Comparison of ENCODE assay signal across 8 mouse cellular contexts in genomic region chr2:92491950-92492501, GRCm38 (mm10). TPM values are rescaled to one million over a fixed set of nuclear protein-coding genes. Genes with fewer than 3 reads are reported as not detected.
DNase-seq lines count a peak whose midpoint lies in the region; ATAC-seq and TF ChIP-seq lines count a peak whose summit lies in the region.

No protein-coding gene starts in this region.

- H3K4me3 ChIP-seq in layer of hippocampus, adult 2 months = peak overlapping the region; percentile 17; the same call in 1 of the 2 replicates
- H3K4me3 ChIP-seq in intestine, embryonic 15.5 days (replicated peaks) = no peak overlapping the region
- H3K4me3 ChIP-seq in cerebellum, adult 2 months (replicated peaks; ENCODE audit: insufficient read depth, low read depth, low read length) = no peak overlapping the region

- WGBS in intestine, embryonic 15.5 days = 30% methylated on average over 12 of the region's 12 CpGs
- WGBS in cerebellum, adult 2 months = 38% methylated on average over 12 of the region's 12 CpGs

- H3K27me3 ChIP-seq in intestine, embryonic 15.5 days (replicated peaks) = peaks cover 10% of the 10 kb centered on the region; the same call in 1 of the 2 replicates
- H3K27me3 ChIP-seq in cerebellum, adult 2 months (ENCODE audit: control insufficient read depth, insufficient read depth, low read length) = no peaks in the 10 kb centered on the region

- ATAC-seq in intestine, embryonic 15.5 days = peak; percentile 84

- no peak overlapping the region for H3K9ac ChIP-seq in intestine, embryonic 15.5 days

- H3K4me2 ChIP-seq in intestine, embryonic 15.5 days (replicated peaks) = peak overlapping the region; percentile 12; the same call in 1 of the 2 replicates

- H3K27ac ChIP-seq in layer of hippocampus, adult 2 months = peak overlapping the region; percentile 88
- H3K27ac ChIP-seq in intestine, embryonic 15.5 days = no peak overlapping the region
- no peak overlapping the region for H3K27ac ChIP-seq in cerebellum, adult 2 months (ENCODE audit: insufficient read depth, low read length)

- no peaks in the 10 kb centered on the region for H3K36me3 ChIP-seq in intestine, embryonic 15.5 days

- peak; percentile 32 to 71 for DNase-seq in layer of hippocampus, adult 2 months (ENCODE audit: low spot score in 2 of 2)
- no peak for DNase-seq in layer of hippocampus, adult 9-10 months (ENCODE audit: low spot score)
- DNase-seq in brain, embryonic 14.5 days (ENCODE audit: low read depth) = peak; percentile 57
- DNase-seq in lung, postnatal 14 days = peak; percentile 54
- no peak for DNase-seq in gastrocnemius, postnatal 36 days
- DNase-seq in cerebellum, adult 2 months = no peak
- DNase-seq in yolk sac, embryonic 10.5 days (ENCODE audit: low spot score) = no peak

- TF ChIP-seq CTCF in layer of hippocampus, adult 2 months (conservative IDR thresholded peaks at IDR 0.05) = no peak
- no peak for TF ChIP-seq CTCF in brain, embryonic 14.5 days (IDR thresholded peaks at IDR 0.05; ENCODE audit: borderline replicate concordance, extremely low read depth, insufficient read depth, insufficient read length)
- no peak for TF ChIP-seq CTCF in cerebellum, adult 2 months (IDR thresholded peaks at IDR 0.05; ENCODE audit: borderline replicate concordance, insufficient read depth, low read depth, low read length)

- no peak for TF ChIP-seq POLR2A in brain, embryonic 14.5 days (IDR thresholded peaks at IDR 0.05; ENCODE audit: borderline replicate concordance, extremely low read depth, insufficient read depth, insufficient read length, poor library complexity, severe bottlenecking)
- no peak for TF ChIP-seq POLR2A in cerebellum, adult 2 months (IDR thresholded peaks at IDR 0.05; ENCODE audit: borderline replicate concordance, insufficient read depth, low read length)

- H3K4me1 ChIP-seq in intestine, embryonic 15.5 days (replicated peaks) = peaks cover 7% of the 10 kb centered on the region
- H3K4me1 ChIP-seq in cerebellum, adult 2 months (ENCODE audit: control insufficient read depth, insufficient read depth, low read length) = peaks cover 38% of the 10 kb centered on the region

- intact Hi-C loops in gastrocnemius, postnatal 36 days (cut with DNase I) = no loop called here

- H3K9me3 ChIP-seq in intestine, embryonic 15.5 days = no peaks in the 10 kb centered on the region

RNA-seq across cellular contexts. Expression of gene Slc35c1, which starts 31.7 kb away (rescaled TPM):
- 10 to 100 TPM; 14.0 to 15.7 TPM for total RNA-seq in layer of hippocampus, adult 2 months (2021)
- 14.2 and 14.5 TPM in 2 replicates for polyA plus RNA-seq in brain, embryonic 14.5 days (2012; rRNA removed)
- 37.3 and 44.5 TPM in 2 replicates for polyA plus RNA-seq in intestine, embryonic 15.5 days (2015; fragmentation: Nextera tagmentation; extraction: Ambion mirVana)
- 1 to 10 TPM; 5.0 to 6.3 TPM for total RNA-seq in gastrocnemius, postnatal 36 days (2021)
- polyA plus RNA-seq in cerebellum, adult 2 months (2012; rRNA removed) = 16.2 and 17.4 TPM in 2 replicates

RNA-seq across cellular contexts. Expression of gene Cry2, which starts 58.2 kb away (rescaled TPM):
- total RNA-seq in layer of hippocampus, adult 2 months (2021) = 100 to 1,000 TPM; 105 to 108 TPM
- polyA plus RNA-seq in brain, embryonic 14.5 days (2012; rRNA removed) = 24.1 and 31.1 TPM in 2 replicates
- polyA plus RNA-seq in intestine, embryonic 15.5 days (2015; fragmentation: Nextera tagmentation; extraction: Ambion mirVana) = 14.5 and 15.8 TPM in 2 replicates
- total RNA-seq in gastrocnemius, postnatal 36 days (2021) = 10 to 100 TPM; 16.9 to 21.9 TPM
- 79.4 and 81.8 TPM in 2 replicates for polyA plus RNA-seq in cerebellum, adult 2 months (2012; rRNA removed)

Comparison
In these comparisons a context has a peak if more than half of its experiments do, and no peak if none do; other contexts are left out.
1. DNase-seq: peak in layer of hippocampus, adult 2 months (2 of 2), brain, embryonic 14.5 days (single experiment) and lung, postnatal 14 days (single experiment); none in layer of hippocampus, adult 9-10 months (single experiment), gastrocnemius, postnatal 36 days (0 of 2), cerebellum, adult 2 months (0 of 2) and yolk sac, embryonic 10.5 days (single experiment).